Mouse (Mus musculus): ENCODE measurements around the gene Msmo1.

Msmo1 gene

DNA sequence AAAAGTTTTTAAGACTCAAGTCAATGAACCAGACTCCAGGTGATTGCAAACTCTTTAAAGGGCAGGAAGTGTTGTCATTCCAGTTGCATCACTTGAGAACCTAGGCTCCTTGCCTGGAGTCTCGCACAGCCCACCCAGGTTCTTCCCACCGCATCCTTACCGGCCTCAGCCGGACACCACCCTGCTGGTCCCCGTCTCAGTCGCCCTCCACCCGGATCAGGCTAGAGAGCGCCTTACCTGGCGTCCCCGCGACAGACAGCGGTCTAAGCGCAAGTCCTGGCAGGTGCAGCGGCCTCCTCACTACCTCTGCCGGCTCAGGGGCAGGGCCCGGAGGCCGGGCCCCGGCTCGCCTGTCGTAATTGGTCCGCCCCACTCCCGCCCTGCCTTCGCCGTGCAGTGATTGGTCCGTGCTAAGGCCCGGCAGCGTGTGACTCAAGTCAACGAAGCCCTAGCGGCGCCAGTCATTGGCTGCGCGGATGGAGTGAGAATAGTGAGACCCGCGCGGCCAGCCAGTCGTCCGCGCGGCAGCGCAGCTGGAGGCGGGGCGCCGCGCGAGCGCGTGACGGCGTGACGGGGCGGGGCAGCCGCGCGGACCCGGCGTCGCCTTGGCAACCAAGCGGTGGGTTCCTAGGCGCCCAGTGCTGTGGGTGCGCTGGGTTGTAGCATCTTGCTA is at the start of gene Msmo1:
Msmo1 (minus strand) TSS at position 522 of the 673 bp plus-strand sequence.
- peak; percentile 76 for DNase-seq (ENCODE audit: low spot score)

DNA sequence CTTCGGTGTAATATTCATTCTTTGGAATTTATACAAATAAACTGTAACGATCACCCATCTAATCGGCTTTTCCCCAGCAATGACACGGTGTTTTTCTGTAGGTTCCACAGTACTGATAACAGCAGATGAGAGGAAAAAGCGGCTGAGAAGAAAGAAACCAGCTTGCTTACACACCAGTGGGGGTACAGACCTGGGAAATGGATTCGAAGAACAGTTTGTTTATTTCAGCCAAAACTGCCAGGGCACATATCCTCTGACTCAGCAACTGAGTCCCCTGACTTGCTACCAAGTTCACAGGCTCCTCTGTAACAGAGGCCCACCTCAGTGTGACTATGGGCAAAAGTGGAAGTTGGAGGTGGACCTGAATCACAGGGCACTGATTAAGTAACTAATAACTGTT is 48.4 kb upstream of the Msmo1 start:
- no peak for DNase-seq (ENCODE audit: low spot score)

DNA sequence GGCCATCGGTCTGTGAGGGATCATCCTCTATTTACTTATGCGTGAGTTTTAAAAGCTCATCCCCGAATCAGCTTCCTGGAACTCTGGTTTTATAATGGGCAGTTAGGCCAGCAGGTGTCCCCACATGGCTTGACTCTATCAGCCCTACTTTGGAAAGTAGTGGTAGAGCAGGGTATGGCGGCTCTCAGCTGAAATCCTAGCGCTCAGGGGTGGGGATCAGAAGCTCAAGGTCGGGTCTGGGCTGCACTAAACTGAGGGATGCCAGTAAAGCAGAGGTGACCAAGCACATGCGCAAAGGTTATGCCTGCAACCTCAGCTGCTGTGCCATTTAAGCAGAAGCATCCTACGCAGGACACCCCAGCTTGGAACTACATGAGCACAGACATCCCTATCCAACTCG is 44.3 kb upstream of the Msmo1 start:
- no peak for DNase-seq (ENCODE audit: low spot score)

DNA sequence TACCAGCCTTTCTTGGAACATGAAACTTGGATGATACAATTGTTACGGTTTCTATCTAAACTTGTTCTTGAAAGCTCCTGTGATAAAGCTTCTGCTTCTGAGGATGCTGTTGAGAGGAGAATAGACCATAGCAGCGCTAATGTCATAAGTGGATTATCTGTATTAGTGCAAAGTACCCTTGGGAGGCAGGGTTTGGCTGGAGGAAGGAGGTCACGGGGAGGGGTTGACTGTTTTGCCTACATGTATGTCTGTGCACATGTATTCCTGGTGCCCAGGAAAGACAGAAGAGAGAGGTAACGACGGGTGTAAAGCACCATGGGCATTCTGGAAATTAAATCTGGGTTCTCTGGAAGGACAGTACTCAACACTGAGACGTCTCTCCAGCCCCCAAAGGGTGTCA is 40.5 kb upstream of the Msmo1 start:
- DNase-seq (ENCODE audit: low spot score) = no peak

DNA sequence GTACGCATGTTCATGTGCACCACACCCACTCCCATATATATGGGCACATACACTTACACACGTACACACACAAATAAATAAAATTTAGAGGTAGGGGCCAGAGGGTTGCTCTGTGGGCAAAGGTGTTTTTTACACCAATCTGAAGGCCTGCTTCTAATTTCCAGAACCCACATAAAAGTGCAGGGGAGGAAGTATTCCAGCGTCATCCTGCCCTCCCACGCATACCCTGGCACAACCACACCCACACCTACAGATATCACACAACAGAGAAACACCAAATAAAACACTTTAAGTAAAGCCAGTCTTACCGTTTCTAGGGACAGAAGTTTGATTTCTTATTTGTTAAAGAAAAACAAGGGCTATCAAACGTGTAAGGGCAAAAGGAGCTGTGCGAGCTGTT is 37.2 kb upstream of the Msmo1 start:
- no peak for DNase-seq (ENCODE audit: low spot score)

DNA sequence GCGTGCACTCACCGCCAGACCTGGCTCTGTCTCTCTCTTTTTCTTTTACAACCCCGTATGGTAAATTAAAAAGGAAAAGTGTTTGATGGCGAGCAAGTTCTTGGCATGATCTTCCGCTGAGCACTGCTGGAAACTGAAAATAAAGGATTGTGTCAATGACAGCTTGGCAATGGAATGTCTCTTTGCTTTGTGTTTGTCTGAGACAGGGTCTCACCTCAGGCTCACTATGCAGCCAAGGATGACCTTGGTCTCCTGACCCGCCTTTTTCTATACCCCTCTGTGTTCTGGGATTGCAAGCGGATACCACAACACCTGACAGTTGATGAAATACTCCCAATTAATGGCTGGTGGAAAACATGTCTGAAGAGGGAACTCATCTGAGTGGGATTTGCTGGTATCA is 36.0 kb upstream of the Msmo1 start:
- no peak for DNase-seq (ENCODE audit: low spot score)

DNA sequence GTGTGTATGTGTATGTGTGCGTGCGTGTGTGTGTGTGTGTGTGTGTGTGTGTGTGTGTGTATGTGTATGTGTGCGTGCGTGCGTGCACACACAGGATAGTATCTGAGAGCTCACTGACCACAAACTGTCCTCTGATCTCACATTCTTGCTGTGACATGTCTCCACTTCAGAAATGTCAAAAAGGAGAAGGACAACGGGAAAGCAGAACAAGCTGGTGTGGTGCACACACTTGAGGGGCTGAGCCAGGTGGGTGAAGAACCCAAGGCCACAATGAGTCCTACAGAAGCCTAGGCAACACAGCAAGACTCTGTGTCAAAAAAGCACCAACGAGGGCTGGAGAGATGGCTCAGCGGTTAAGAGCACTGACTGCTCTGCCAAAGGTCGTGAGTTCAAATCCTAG is 35.1 kb upstream of the Msmo1 start:
- no peak for DNase-seq (ENCODE audit: low spot score)

DNA sequence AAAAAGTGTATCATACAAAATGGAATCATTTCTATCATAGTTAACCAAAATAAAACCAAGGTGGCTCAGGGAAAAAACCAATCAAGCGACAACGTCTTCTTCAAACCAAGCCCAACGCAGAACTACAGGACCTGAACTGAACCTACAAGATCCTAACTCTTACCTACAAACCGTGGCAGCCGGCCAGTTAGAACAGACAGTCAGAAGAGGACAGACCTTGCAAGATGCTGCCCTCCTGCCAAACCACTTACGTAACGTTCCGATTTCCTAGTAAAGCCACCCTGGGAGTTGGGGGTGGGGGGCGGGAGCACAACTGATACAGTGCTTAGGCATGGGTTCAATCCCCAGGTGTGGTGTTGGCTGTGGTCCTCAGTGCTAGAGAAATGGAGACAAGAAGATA is 33.5 kb upstream of the Msmo1 start:
- no peak for DNase-seq (ENCODE audit: low spot score)

DNA sequence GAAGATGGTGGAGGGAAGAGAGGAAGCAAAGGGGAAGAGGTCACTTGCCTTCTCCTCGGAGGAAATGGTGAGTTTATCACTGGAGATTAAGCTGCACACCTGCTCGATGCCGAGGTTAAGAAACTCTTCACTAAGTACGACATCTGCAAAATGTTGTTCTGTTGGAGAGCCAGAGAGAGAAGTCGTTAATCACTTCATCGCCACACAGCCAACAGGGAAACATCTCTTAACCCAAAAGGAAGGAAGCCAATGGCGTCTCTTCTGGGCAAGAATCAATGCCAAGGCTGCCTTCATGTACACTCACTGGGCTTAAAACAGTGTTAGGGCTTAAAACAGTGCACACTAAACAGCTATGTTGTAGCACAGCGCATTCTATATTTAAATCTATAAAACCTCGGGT is 30.5 kb upstream of the Msmo1 start:
- no peak for DNase-seq (ENCODE audit: low spot score)

DNA sequence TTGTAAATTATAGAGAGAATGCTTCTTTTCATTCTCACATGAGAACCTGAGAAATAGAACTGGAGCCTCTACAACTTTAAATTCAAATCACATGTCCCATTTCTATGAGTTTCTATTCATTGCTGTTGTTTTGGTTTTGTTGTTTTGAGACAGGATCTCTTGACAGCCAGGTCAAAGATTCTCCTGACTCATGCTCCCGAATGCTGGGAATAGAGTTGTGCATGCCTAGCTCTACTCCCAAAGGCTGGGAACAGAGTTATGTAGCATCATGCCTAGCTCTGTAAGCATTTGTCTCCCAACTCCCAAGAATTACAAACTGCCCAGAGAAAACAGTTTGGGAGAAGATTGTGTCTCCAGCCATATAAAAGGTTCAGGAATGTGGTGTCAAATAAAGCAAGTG is 29.2 kb upstream of the Msmo1 start:
- DNase-seq (ENCODE audit: low spot score) = no peak

DNA sequence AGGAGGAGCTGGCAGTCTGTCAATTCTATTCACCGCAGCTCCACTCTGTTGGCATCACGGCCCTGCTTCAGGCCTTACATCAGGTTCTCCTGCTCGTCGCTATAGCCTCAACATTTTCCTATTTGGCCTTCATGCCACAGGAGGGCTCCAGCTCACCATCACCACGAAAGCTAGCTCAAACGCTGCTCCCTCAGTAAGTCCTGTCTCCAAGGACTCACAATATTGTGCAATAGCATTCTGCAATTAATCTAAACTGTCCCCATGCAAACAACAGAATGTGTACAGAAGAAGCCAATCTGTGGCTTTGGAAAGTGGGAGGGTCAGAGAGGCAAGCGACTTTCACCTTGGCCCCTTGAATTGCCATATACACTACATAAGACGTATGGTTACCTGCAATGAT is 27.8 kb upstream of the Msmo1 start:
- DNase-seq (ENCODE audit: low spot score) = no peak

DNA sequence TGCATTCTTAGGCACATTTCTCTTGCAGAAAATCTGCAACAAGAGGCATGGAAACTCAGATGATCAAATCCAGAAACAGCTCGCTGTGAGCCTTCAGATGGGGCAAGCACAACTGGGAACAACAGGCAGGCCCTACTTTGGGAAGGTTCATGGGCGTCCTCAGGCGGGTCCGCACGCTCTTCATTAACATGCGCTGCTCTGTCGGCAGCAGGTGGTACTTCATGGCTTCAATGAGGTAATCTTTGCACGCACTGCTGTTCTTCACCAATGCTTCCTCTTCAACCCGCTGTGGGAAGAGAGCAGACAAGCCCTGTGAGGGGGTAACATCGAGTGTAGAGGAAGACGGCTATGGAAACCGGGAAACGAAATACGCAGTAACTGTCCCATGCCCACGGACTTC is 24.4 kb upstream of the Msmo1 start:
- DNase-seq (ENCODE audit: low spot score) = no peak

DNA sequence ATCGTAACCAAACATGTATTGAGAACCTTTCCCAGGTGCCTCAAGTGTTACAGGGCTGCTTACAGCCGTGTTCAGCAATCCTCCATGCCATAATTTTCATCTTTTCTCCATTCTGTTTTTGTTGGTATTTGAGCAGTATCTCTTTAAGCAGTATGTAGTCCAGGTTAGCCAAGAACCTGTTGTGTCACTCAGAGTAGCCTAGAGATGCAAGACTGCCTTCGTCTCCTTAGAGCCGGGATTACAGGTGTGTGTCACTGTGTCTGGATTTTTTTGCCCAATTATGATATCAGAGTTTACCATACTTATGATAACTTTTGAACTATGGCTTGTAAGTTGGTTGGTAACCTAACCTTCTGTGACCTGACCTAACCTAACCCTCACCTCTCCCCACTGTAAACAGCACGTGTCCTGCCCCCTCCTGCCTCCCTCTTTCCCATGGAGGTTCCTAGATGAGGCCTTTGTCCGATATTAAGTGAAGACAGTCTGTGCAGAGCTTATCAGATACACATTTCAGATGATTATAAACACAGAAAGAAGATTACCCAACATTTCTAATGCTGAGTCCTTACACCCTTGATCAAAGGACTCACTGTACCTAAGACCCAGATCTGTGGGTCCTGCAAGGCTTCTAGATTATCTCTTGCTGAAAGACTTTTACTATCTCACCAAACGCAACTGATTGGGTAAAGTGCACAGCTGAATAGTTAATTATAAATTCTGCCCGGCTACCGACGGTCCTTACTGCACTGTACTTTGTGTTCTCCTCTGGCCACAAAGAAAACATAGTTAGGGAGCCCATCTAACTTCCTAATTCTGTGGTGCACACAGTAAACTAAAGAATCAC is 12.8 kb upstream of the Msmo1 start:
- no peak for DNase-seq (ENCODE audit: low spot score)

DNA sequence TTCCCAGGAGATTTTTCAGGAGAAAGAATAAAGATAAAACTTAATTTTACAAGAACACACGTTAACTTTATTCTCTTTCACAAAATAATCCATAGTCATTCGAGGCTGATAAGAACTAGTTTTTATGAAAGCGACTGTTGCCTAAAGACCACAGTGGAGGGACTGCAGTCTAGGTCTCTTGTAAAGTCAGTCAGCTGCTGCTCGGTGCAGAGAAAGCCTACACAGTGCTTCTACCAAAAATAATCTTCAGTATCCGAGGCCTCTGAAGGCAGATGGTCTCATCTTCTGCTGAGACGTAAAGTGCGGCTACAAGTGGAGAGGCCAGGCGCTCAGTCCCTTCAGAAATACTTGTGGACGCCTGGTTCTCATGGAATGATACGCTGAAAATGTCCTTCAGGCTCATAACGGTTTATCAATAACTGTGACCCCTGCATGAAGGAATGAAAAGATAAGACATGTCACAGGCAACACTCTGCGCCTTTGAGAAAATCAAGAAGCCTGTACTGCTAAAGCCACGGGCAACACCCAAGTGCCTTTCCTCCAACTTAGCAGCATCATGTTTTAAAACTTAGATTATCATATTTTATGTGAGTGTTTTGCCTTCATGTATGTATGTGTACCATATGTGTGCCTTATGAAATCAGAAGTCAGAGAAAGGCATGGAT is 7.1 kb upstream of the Msmo1 start:
- DNase-seq (ENCODE audit: low spot score) = no peak

DNA sequence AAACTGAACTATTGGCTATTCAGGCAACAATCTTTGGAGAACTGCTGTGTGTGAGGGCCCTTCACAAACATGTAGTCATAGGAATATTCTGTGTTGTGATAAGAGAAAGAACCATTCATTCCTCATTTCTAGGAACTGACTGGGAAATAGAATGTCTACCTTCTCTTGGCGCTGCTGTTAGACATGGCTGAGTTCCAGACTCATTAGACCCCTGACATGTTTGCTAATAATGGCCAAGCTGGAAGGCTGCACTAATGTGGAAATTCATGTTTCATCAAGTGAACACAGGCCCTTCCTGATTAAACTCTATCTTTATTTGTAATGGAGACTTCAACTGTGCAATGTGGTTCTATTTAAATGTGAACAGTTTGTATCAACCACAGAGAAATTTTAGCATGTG is 5.3 kb upstream of the Msmo1 start:
- no peak for DNase-seq (ENCODE audit: low spot score)

DNA sequence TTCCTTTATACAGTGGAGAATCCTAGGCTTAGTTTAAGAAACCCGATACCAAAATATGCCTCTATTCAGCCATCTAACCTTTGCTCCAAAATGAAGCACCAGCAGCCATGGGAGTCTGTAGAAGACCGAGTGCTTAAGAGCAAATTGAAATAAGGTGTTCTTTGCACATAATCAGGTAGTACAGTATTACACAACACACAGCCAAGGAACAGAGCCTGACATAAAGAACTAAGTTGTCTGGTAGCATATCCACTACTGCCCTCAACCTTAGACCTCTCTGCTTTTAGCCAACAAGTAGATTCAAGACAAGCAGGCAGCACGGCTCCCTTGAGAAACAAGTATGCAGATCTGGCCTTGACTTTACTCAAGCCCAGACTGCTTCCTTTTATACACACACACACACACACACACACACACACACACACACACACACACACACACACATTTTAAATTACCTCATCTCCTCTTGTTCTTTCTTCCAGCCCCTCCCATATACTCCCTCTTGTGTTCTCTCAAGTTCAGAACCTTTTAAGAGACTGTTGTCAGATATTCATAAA is 3.3 kb upstream of the Msmo1 start:
- DNase-seq (ENCODE audit: low spot score) = no peak

DNA sequence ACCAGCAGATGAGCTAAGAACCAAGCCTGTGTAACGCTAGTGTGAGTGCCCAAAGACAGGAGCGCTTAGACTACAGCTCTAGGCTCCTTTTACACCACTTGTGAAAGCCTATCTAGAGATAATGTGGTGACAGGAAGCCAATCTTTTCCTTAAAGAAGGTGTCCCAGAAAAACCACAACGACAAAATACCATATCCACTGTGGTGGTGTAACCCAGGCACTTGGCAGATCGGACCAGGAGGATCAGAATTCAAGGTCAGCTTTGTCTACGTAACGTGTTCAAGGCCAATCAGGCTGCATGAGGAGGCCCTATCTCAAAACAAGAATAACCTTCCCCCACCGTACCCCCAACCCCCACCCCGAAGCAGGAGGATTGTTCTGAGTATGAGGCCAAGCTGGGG is 1.6 kb upstream of the Msmo1 start:
- no peak for DNase-seq (ENCODE audit: low spot score)

DNA sequence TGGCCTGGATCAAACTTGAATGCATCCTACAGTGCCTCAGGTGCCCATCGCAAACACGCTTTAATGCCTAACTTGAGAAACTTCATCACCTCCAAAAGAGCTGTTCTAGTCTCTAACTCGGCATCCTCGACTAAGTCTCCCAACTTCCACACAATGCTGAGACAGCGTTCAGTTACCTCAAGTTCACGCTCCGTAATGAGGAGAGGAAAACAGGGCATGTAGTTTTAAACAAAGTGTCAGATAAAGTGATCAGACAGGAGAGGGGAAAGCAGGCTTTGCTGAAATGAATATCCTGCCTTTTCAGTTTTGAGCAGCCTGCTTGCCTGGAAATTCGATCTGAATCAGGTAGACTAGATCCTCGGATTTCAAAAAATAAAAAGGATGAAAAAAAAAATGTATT is 996 bp downstream of the Msmo1 start:
- DNase-seq (ENCODE audit: low spot score) = no peak

DNA sequence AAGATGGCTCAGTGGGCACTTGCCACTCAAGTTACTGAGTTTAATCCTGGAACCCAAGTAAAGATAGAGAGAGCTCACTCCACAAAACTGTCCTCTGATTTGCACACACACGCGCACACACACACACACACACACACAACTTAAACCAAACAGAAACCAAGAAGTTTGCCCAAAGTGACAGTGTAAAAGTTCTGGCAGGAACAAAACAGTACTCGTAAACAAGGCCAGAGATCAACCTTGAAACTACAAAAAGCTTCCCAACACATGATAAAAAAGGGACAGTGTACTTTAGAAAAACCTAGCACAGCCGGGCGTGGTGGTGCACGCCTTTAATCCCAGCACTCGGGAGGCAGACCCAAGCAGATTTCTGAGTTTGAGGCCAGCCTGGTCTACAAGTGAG is 5.4 kb downstream of the Msmo1 start:
- no peak for DNase-seq (ENCODE audit: low spot score)

DNA sequence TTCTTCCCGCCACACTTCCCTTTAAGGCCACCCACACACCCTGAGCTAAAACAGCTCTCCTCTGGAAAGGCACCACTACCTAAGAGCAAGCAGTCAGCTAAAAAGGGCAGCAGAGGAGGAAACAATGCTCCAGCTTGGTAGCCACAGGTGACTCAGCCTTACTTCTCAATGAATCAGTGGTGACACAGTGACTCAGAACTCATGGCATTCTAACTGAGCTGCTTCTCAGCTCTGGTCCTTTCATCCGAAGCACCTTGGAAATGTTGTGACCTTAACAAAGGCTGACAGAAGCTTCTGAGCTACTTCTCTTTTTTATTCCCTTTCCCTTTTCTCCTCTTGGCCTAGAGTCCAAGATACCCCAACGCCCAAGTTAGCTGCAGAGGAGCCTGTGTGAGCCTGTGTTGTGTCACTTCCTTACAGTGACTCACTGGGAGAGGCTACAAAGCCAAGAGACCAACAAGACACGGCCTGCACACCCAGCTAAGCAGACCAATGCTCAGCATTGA is 7.3 kb downstream of the Msmo1 start:
- DNase-seq (ENCODE audit: low spot score) = no peak

DNA sequence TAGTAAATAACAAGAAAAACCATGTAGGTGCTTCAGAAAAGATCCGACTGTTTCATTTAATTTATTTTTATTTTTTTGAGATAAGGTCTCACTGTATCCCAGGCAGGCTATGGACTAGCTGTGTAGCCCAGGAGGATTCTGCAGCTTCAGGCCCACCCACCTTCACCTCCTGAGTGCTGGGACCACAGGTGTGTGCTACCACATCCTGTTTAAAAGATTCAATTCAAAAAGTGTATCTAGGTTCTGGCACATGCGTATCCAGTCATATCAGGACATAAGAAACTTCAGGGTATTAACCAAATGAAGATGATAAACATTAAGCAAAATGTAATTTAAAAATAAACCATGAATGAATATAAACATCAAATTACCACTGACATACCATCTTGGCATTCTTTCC is 10.4 kb downstream of the Msmo1 start:
- DNase-seq (ENCODE audit: low spot score) = no peak

DNA sequence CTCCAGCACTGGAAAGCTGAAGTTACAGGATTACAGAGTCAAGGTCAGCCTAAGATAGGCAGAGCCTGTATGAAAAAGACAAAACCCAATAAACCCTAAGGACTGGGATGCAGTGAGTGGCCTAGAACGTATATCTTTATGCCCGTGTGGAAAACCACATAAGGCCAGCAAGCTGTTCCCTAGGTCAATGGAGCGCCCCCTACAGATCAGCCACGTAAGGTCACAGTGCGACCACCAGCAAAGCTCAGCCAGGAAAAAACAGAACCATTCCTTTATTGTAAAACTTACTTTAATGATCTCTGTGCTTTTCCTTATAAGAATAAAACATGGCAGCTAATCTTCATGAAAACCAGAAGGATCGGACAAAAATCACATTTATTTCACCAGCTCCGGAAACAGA is 15.7 kb downstream of the Msmo1 start:
- DNase-seq (ENCODE audit: low spot score) = no peak

DNA sequence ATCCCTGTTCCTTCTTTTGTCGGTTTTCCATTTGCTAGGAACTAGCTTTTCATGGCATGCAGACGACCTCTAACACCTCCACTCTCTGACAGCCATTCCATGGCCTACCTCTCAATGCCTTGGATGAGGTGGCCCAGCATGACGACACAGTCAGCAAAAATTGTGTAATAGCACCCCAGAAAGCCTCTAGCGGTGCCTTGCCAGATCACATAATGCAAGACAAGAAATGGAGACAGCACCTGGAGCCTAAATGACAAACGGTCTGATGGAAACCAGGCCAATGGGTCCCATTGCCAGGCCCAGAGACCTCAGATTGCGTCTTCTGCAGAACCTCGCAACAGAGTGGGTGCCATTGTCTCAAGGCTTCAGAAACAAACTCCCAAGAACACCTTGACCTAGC is 21.1 kb downstream of the Msmo1 start:
- DNase-seq (ENCODE audit: low spot score) = no peak

Data from ovary, postnatal 10 days (tissue).